Mouse (Mus musculus) R1 (cell line): ENCODE data around the gene Cwc22.
"Not testable (repeated sequence)": the region's sequence is repeated elsewhere in the genome, so short reads cannot be mapped to it uniquely, and the experiment has no call there.

Source experiments
- DNase-seq: peaks from one replicate; pipeline ENCODE4 v3.0.0-alpha.2; 2018; ENCODE audit warnings: low read depth, low spot score

Cwc22 gene

GRCm38 (mm10) chr2:77897988-77898387 is 48.2 kb downstream of the Cwc22 start:
- DNase-seq = no peak

- DNase-seq = no peak
Measured at GRCm38 (mm10) chr2:77897558-77897899, 48.6 kb downstream of the Cwc22 start.

GRCm38 (mm10) chr2:77896843-77897557 is 49.2 kb downstream of the Cwc22 start:
- DNase-seq = no peak

GRCm38 (mm10) chr2:77895906-77896570 is 50.1 kb downstream of the Cwc22 start:
- DNase-seq = not testable (repeated sequence)

GRCm38 (mm10) chr2:77894896-77895295 is 51.3 kb downstream of the Cwc22 start:
- DNase-seq = no peak

- no peak for DNase-seq
Measured at GRCm38 (mm10) chr2:77893505-77893904, 52.7 kb downstream of the Cwc22 start.

GRCm38 (mm10) chr2:77892573-77892972 is 53.6 kb downstream of the Cwc22 start:
- no peak for DNase-seq

GRCm38 (mm10) chr2:77890836-77891438 is 55.2 kb downstream of the Cwc22 start:
- no peak for DNase-seq

- DNase-seq = no peak
Measured at GRCm38 (mm10) chr2:77889949-77890348, 56.2 kb downstream of the Cwc22 start.

GRCm38 (mm10) chr2:77889401-77889800 is 56.8 kb downstream of the Cwc22 start:
- DNase-seq = no peak

- no peak for DNase-seq
Measured at GRCm38 (mm10) chr2:77888826-77889225, 57.3 kb downstream of the Cwc22 start.

- no peak for DNase-seq
Measured at GRCm38 (mm10) chr2:77888056-77888455, 58.1 kb downstream of the Cwc22 start.

- DNase-seq = no peak
Measured at GRCm38 (mm10) chr2:77887166-77887565, 59.0 kb downstream of the Cwc22 start.

- no peak for DNase-seq
Measured at GRCm38 (mm10) chr2:77885491-77886130, 60.6 kb downstream of the Cwc22 start.

GRCm38 (mm10) chr2:77885036-77885435 is 61.1 kb downstream of the Cwc22 start:
- DNase-seq = no peak

- DNase-seq = no peak
Measured at GRCm38 (mm10) chr2:77884491-77884890, 61.7 kb downstream of the Cwc22 start.

- no peak for DNase-seq
Measured at GRCm38 (mm10) chr2:77882961-77883360, 63.2 kb downstream of the Cwc22 start.

GRCm38 (mm10) chr2:77881301-77882199 is 64.6 kb downstream of the Cwc22 start:
- no peak for DNase-seq

- no peak for DNase-seq
Measured at GRCm38 (mm10) chr2:77880351-77880750, 65.8 kb downstream of the Cwc22 start.

- no peak for DNase-seq
Measured at GRCm38 (mm10) chr2:77879736-77880135, 66.4 kb downstream of the Cwc22 start.

GRCm38 (mm10) chr2:77877156-77877855 is 68.9 kb downstream of the Cwc22 start:
- DNase-seq = no peak
